Mouse (Mus musculus) B cell, adult 2 months (primary cell): ENCODE data around the gene Cpne5.

Source experiments
- DNase-seq, 2 experiments: peaks; one replicate each; pipeline ENCODE4 v3.0.0; 2022

The Cpne5 gene

DNA sequence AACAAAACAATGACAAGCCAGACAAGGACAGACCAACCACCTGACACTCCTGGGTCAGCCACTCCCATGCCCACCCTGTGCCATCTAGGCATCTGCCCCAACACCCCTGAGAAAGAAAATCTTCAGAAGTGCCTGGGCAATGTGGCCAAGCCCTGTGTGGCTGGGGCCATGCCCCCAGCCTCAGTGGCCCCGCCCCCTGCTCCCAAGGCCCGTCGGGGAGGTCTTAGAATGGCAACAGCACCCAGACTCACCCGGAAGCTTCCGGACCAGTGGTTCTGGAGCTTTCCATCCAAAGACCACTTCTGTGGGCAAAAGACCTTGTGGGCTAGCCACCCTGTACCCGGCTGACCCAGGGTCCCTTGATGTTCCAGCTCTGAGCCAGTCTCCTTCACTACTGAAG is 35.4 kb downstream of the Cpne5 start:
- no peak for DNase-seq

GRCm38 (mm10) chr17:29199821-29200220 is 38.1 kb downstream of the Cpne5 start:
- no peak for DNase-seq

DNA sequence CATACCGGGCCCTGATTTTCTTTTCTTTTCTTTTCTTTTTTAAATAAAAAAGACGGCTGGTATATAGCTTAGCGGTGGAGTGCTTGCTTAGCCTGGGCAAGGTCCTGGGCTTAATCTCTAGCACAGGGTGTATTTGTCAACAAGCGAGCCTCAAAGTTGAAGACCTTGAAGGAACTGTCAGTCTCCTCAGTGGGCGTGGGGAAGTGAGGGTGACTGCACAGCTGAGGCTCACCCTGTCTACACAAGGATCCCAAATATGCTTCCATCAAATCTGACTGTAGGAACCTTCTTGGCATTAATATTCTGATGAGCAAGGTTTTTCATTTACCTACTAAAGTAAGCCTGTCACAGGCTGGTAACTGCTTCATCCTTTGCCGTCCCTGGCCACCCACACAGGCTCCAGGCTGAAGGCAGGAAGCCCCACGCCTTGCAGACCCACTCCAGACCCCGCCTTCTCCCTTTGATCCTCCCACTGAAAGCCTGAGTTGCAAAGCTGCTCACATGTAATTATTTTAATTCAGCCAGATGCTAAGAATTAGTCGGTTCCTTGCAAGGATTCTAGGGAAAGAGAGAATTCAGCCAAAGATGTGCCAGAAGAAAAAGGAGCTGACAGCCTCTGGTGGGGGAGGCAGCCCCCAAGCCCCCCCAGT is 38.7 kb downstream of the Cpne5 start:
- no peak for DNase-seq

GRCm38 (mm10) chr17:29195579-29195978 is 42.4 kb downstream of the Cpne5 start:
- DNase-seq: no peak

DNA sequence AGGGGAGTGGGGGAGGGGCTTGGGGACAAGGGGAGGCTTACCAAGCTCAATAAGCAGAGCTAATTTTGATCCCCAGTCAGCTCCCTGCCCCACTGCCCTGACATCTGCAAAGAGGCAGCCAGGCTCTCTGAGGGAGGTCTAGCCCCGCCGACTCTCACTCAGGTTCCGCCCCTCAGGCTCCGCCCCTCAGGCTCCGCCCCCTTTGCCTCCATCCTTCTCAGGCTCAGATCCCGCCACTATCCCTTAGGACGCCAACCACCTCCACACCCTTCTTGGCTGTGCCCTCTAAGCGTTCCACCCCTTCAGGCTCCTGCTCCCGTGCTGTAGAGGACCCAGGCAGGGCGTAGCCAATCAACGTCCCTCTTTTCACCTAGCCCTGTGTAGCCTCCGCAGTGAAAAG is 49.0 kb downstream of the Cpne5 start:
- DNase-seq: no peak

DNA sequence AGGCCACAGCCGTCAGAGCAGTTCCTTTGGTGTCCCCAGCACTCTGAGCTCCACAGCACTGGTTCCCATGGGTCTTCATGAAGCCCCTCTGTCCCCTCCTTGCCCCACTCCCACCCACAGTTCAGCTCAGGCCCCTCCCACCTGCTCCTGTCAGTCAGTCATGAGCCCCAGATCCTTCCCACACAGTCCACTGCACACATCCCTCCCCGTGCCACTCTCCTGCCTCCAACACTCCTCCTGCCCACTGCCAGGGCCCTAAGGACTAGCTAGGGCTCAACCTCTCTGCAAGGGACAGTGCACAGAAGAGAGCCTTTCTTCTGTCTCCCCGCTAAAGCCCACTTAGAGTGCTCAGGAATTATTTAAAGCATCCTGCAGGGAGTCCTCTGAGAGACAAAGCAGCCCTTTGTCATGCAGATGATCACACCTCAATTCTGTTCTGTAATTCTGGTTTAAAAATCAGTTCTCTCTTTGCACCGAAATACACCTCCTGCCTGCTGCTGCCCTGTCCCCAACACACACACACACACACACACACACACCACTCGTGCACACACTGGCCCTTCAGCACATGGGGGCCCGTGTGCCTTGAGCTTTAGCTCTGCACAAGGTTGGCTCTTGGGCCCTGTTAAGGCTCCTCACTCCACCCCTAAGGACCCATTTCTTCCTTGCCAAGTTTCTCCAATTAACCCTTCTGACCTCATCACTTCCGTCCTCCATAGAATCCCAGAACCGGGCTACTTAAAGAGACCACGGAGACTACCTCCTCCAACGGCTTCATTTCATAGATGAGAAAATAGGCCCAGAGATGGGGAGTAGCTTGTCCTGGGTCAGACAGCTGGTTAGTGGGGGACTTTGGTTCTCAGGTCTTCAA is 50.7 kb downstream of the Cpne5 start:
- DNase-seq: no peak

DNA sequence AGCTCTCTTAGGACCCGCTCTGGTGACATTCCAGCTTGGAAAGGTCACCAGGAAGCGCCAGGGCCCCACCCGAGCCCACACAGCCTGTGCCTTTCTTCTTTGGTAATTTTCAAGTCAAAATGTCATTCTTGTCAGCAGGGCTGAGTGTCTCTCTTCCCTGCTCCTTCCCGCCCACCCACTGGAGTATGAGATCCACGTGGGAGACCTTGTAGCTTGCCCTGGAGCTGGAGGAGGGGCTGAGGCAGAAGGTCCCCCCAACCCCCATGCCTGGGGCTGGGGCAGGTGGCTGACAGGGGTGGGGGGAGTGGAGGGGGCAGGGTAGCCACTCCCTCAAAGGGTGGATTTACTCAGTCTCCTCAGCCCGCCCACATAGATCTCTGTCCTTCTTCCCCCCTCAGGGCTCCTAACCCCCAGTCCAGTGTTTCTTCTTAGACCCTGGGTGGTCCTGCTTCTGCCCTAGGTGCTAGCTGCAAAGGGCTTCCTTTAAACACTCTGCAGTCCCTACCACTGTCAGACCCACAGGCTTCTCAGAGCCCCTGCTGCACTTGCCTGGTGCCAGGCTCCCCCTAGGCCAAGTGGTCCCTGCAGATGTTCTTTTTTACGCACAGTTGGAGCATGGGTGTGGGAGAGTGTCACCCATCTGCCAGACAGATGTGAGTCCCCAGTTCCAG is 52.5 kb downstream of the Cpne5 start:
- no peak for DNase-seq

DNA sequence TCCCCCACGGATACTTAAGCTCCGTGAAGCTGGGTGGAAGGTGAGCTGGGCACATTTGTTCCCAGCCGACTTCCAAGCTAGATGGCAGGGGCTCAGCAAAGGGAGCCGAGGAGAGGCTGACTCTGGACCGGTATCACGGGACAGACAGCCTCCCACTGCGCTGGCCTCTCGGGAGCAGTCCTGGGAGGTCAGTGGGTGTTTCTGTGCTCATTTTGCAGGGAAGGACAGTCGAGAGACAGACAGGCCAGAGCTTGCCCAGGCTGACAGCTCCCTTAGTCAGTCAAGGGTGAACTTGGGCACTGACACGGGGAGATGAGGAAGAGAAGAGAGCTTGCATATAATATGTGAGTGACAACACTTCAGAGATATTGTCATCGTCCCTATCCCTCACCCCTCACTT is 54.8 kb downstream of the Cpne5 start:
- no peak for DNase-seq

GRCm38 (mm10) chr17:29181751-29182150 is 56.2 kb downstream of the Cpne5 start:
- no peak for DNase-seq

- DNase-seq: no peak
Observed at GRCm38 (mm10) chr17:29180406-29181127, 57.4 kb downstream of the Cpne5 start.

- DNase-seq: no peak
Observed at GRCm38 (mm10) chr17:29179917-29180316, 58.0 kb downstream of the Cpne5 start.

DNA sequence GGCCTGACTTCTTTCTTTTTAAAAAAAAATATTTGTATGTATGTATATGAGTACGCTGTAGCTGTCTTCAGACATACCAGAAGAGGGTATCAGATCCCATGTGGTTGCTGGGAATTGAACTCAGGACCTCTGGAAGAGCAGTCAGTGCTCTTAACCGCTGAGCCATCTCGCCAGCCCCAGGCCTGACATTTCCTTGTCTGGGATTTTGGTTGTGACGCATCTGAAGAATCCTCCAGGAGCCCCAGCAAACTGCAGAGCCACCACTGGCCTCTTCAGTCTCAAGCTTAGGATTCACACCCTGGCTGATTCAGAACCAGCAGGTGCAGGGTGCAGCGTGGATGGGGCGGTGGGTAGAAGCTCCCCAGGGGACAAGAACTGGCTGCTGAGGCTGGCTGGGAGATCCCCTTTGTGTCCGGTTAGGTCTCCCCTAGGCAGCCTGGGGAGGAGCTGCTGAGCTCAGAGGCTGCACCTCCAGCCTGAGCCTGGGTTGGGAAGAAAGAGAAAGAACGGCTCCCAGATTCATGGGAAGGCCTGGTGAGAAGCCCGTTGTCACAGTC is 59.4 kb downstream of the Cpne5 start:
- DNase-seq: peak in 1 of 2 experiments; percentile 43

- peak; percentile 70 to 71 for DNase-seq
Observed at GRCm38 (mm10) chr17:29176391-29177267, 61.3 kb downstream of the Cpne5 start.

DNA sequence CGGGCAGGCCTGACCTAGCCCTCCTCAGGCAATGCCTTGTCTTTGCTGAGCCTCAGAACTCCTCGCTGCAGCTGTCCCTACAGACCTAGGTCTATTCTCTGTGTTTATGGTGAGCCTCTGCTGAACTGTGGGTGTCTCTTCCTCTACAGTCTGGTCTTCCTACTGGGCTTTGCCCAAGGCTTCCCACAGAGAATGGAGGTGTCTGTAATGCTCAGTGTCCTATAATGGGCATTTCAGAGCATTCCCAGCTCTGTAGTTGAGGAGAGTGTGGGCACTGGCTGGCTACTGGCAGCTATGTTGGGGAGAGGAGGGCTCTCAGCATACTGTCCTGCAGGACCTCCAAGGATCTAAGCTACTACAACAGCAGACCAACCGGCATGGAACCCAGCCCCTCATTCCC is 62.3 kb downstream of the Cpne5 start:
- DNase-seq: no peak

- no peak for DNase-seq
Observed at GRCm38 (mm10) chr17:29173165-29173564, 64.8 kb downstream of the Cpne5 start.

DNA sequence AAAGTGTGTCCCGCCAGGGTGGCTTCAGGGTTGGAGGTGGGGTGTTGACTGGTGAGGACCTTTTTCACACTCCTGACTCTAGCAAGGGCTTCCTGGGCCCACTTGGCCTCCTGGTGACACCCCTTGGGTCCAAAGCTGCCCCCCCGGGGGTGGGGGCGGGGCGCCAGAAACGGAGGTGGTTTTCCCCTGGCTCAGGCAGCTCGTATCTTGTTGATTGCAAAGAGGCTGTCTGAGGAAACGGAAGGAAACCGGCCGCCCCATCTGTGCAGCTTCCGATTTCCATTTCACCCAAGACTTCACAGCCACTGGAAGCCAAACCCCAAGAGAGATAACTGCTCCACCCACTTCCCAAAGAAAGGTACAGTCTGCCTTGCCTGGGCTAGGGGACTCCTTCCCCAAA is 65.9 kb downstream of the Cpne5 start:
- DNase-seq: peak; percentile 83 to 85

DNA sequence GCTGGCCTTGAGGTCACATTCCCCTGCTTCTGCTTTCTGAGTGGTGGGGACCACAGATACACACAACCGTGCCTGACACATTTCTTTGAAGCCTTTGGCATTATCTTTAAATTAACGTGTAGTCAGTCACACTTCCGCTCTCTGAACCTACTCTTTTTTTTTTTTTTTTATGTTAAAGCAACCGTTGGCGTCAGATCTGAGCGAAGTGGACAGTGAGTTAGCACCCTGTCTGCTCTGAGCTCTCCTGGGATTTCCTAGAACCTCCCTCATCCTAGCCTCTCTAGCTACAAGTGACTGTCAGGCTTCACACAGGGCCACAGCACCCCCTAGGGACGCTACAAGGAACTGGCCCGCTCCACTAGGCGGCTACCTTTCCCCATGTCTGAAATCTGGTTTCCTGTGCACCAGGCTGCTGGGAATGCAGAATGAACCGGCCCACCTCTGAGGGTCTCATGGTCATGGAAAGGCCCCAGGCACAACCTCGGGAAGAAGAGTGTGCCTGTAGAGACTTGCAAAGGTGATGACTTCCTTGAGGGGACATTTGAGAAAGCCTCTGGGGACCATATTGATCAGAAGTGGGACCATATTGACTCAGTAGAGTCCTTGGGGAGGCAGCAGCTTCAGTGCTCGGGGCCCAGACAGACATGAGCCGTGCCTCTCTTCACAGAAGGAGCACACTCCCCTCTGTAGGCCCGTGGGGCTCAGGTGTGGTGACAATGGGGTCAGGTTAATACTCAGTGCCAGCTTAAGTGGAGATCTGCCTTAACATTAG is 66.8 kb downstream of the Cpne5 start:
- DNase-seq: peak; percentile 87 to 88

- DNase-seq: peak; percentile 45 to 46
Observed at GRCm38 (mm10) chr17:29170431-29171000, 67.5 kb downstream of the Cpne5 start.

GRCm38 (mm10) chr17:29168996-29169601 is 68.9 kb downstream of the Cpne5 start:
- peak; percentile 53 to 56 for DNase-seq

DNA sequence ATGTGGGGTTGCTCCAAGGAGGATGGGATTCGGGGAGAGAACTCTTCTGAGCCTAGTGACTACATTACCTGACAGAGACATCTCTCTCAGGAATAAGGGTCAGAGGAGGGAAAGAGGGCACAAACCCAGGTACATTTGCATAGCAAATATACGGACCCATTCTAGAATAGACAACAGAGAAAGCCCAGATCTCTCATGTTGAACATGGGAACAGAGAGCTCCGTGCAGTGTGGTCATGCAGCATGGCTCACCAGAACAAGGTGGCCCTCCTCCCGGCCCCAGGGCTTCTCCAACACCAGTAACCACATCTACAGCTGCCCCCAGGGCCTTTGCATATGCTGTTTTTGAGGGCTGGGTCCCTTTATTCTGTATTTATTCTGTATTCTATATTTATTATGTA is 69.5 kb downstream of the Cpne5 start:
- DNase-seq: no peak
